Mouse (Mus musculus) hindbrain, postnatal 0 days (tissue): Measurements from ENCODE around the gene P2ry10b. TPM values are rescaled to one million over a fixed set of nuclear protein-coding genes. Genes with fewer than 3 reads are reported as not detected.

ENCODE experiments used
- ATAC-seq: fragments of 200-750 bp; cut with Nextera tagmentation; 2 replicates; pipeline ENCODE4 v1.8.0; 2017; ENCODE audit warnings: mild to moderate bottlenecking, moderate TSS enrichment, moderate library complexity
- DNase-seq: peaks from one replicate; pipeline ENCODE4 v3.0.0-alpha.2; 2015; ENCODE audit warnings: low spot score
- H3K27ac ChIP-seq: fragments of 300-500 bp; sonication (generic); 2 replicates; pipeline ENCODE4 v1.5.1; 2014; ENCODE audit warnings: mild to moderate bottlenecking
- H3K27me3 ChIP-seq: fragments of 300-500 bp; sonication (generic); 2 replicates; pipeline ENCODE4 v1.6.1; 2014; ENCODE audit warnings: low read length, mixed read lengths; ENCODE audit not compliant: insufficient read depth
- H3K36me3 ChIP-seq: fragments of 300-500 bp; sonication (generic); 2 replicates; pipeline ENCODE4 v1.6.1; 2014; ENCODE audit warnings: low read length, mixed read lengths; ENCODE audit not compliant: insufficient read depth
- H3K4me1 ChIP-seq: fragments of 300-500 bp; sonication (generic); 2 replicates; pipeline ENCODE4 v1.6.1; 2014; ENCODE audit warnings: antibody characterized with exemption, low read length, mixed read lengths; ENCODE audit not compliant: insufficient read depth
- H3K4me2 ChIP-seq: fragments of 300-500 bp; sonication (generic); 2 replicates; pipeline ENCODE4 v1.6.1; 2014; ENCODE audit warnings: low read depth, mild to moderate bottlenecking, low read length, moderate library complexity, mixed read lengths
- H3K4me3 ChIP-seq: fragments of 300-500 bp; sonication (generic); 2 replicates; pipeline ENCODE4 v1.5.1; 2014; ENCODE audit warnings: low read length
- H3K9ac ChIP-seq: fragments of 300-500 bp; sonication (generic); replicated peaks from 2 replicates; pipeline ENCODE4 v1.6.1; 2014; ENCODE audit warnings: mild to moderate bottlenecking, low read length, moderate library complexity, mixed read lengths
- H3K9me3 ChIP-seq: fragments of 300-500 bp; sonication (generic); 2 replicates; pipeline ENCODE4 v1.6.1; 2016; ENCODE audit warnings: low read length, mixed read lengths
- CTCF ChIP-seq: IDR thresholded peaks from 2 replicates; pipeline ENCODE4 v1.5.1; 2016; ENCODE audit warnings: antibody characterized with exemption, control low read depth, low read depth
- WGBS: fragments of 180-500 bp; shearing (Covaris S2); extraction: QIAGEN DNeasy Blood & Tissue Kit; methylation state at CpG from one replicate; pipeline ENCODE4 v1.1.7; 2014; 5-methylcytosine and 5-hydroxymethylcytosine counted together
- polyA plus RNA-seq: library from polyadenylated mRNA; unstranded; fragments of >200 nt; fragmentation: Nextera tagmentation; extraction: Ambion mirVana; gene quantifications from 2 replicates; pipeline ENCODE4 v1.2.1, GENCODE M21; 2015
- total RNA-seq: library from RNA; depleted of rRNA; stranded (reverse); fragments of >200 nt; gene quantifications from 2 replicates; pipeline ENCODE4 v1.2.3, GENCODE M21; 2014; rRNA removed

P2ry10b gene
- total RNA-seq (0.52 and 0.54 TPM in 2 replicates), polyA plus RNA-seq (0.25 and 0.30 TPM in 2 replicates)

DNA sequence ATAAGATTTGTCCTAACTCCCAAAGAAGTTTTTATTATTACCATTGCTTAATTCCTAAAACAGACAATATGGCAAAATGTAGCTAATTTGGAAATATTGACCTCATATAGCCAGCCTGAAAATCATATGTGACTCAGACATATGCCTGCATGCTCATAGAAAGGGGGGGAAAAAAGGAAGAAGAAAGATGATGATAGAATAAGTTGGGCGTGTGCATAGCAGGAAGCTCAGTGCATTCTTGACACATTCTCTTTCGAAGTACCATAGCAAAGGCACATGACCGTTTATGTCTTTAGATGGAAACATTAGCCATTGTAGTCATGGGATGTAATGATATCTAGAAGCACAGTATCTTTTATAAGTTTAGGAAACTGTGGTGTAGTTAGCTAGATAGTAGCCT lies at the start of gene P2ry10b:
Gene P2ry10b, plus strand, starts transcription at position 247 of the 400 bp plus-strand sequence.
- WGBS, result 95% methylated on average over 3 of the region's 3 CpGs
- Histone ChIP-seq H3K27me3 (no peaks in the 10 kb centered on the region), H3K9me3 (no peaks in the 10 kb centered on the region)

DNA sequence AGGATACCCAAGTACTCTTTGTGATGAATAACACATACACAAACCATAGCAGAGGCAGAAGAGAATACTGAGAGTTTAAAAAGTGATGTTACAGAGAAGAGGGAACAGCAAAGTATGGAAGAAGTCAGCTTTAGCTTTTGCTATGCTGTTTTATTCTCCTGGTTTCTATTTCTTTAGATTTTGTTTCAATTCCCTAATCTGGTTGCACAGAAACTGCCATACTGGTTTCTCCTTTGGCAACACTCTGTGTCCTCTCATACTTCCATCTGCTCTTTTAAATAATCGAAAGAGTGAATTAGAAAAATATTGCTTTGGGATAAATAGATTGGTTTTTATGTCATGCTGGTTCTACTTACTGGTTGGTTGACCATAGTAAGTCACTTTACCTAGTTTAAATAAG lies 32.4 kb upstream of the P2ry10b start:
- ATAC-seq (no peak), DNase-seq (no peak)
- TF ChIP-seq CTCF, result no peak
- H3K27me3 ChIP-seq, result no peaks in the 10 kb centered on the region
- no peaks in the 10 kb centered on the region for H3K4me1 ChIP-seq
- H3K27ac ChIP-seq, result no peak overlapping the region
- no peaks in the 10 kb centered on the region for H3K36me3 ChIP-seq
- no peak overlapping the region for H3K4me2 ChIP-seq
- 86% methylated on average over 1 of the region's 1 CpGs for WGBS
- H3K9ac ChIP-seq, result no peak overlapping the region
- H3K4me3 ChIP-seq, result no peak overlapping the region
- H3K9me3 ChIP-seq, result no peaks in the 10 kb centered on the region

More for the DNA sequence above, at the start of gene P2ry10b:
- H3K9ac ChIP-seq, result no peak within 1 kb of the TSS
- no peak within 1 kb of the TSS for H3K4me2 ChIP-seq
- TF ChIP-seq CTCF, result no peak
- no peaks in the 10 kb centered on the region for H3K36me3 ChIP-seq
- H3K4me3 ChIP-seq, result no peak within 1 kb of the TSS
- H3K27ac ChIP-seq, result no peak within 1 kb of the TSS
- DNase-seq (no peak), ATAC-seq (no peak)
- H3K4me1 ChIP-seq, result no peaks in the 10 kb centered on the region

DNA sequence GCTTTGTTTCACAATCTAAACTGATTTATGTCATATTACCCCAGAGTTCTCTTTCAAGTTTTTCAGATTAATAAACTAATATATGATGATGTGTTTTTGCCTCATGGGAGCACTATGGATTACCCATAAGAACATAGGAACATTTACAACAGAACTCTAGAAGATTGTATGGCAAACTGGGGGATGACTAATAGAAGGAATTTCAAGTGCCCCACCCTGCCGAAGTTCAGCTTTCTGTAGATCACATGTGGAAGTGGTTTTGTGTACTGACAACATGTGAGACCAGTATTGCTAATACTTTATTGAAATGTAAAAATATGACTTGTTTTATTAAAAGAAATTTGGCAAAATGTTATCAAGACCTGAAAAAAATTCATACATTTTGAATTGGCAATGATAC lies 31.7 kb upstream of the P2ry10b start:
- Histone ChIP-seq H3K4me2 (no peak overlapping the region), H3K4me1 (no peaks in the 10 kb centered on the region), H3K36me3 (no peaks in the 10 kb centered on the region), H3K4me3 (no peak overlapping the region), H3K27ac (no peak overlapping the region), H3K27me3 (no peaks in the 10 kb centered on the region), H3K9ac (no peak overlapping the region), H3K9me3 (no peaks in the 10 kb centered on the region)
- 84% methylated on average over 1 of the region's 1 CpGs for WGBS
- TF ChIP-seq CTCF, result no peak
- no peak for DNase-seq
- no peak for ATAC-seq

DNA sequence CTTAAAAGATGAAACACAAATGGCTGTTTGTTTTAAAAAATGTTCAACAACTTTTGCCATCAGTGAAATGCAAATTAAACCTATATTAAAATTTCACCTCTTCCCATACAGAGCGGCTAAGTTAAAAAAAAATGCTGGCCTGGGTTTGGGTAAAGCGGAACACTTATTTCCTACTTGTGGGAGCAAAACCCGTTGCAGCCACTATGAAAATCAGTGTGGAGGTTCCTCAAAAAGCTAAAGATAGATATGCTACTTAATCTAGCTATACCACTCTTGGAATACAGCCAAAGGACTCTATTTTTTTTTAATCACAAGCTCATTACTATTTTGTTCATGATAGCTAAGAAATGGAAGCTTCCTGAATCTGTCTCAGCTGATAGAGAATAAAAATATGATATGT lies 5.5 kb upstream of the P2ry10b start:
- WGBS, result 76% methylated on average over 3 of the region's 3 CpGs
- ATAC-seq (no peak), DNase-seq (no peak)
- Histone ChIP-seq H3K27me3 (no peaks in the 10 kb centered on the region), H3K27ac (no peak overlapping the region), H3K9me3 (no peaks in the 10 kb centered on the region), H3K4me1 (no peaks in the 10 kb centered on the region), H3K4me2 (no peak overlapping the region), H3K4me3 (no peak overlapping the region), H3K9ac (no peak overlapping the region), H3K36me3 (no peaks in the 10 kb centered on the region)
- no peak for TF ChIP-seq CTCF

DNA sequence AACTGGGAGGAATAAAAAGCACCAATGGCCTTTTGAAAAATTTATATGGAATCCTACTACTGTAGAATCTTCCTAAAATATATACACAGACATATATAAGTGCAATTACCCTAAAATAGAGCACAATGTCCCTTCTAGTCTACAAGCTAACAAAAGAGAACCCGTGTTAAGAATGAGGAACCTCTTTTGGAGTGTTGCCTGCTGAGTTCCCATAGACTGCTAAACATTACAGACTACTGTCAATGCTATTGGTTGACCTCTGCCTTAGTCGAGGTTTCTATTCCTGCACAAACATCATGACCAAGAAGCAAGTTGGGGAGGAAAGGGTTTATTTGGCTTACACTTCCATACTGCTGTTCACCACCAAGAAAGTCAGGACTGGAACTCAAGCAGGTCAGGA lies 4.8 kb upstream of the P2ry10b start:
- Histone ChIP-seq H3K27ac (no peak overlapping the region), H3K4me3 (no peak overlapping the region), H3K36me3 (no peaks in the 10 kb centered on the region), H3K27me3 (no peaks in the 10 kb centered on the region), H3K9me3 (no peaks in the 10 kb centered on the region), H3K4me2 (no peak overlapping the region), H3K4me1 (no peaks in the 10 kb centered on the region), H3K9ac (no peak overlapping the region)
- DNase-seq, result no peak
- TF ChIP-seq CTCF, result no peak
- ATAC-seq, result no peak
- 59% methylated on average over 2 of the region's 2 CpGs for WGBS

DNA sequence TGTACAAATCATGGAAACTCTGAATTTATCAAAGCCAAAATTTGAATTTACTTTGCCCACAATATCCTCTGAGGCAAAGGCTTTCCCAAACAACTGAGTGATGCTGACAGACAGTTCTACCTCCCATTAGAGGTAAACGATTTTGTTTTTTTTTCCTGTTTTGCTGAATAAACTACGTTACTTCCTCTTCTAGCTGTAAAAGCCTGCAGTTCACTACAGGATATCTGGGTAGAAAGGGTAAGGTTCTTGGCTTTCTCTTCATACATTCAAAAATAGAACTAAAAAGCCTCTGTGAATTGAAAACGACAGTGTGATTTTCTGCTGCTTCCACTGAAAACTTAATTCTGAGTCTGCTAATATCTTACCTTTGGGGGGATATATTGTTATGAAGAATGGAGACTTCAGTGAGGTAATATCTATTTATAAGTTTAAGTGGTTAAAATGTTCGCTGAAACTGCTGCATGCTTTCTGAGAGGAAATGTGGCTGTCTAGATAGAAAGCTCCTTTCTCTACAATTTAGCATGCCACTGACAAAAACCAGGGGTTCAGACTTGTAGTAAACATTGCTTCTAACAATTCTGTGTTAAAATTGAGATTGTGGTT lies 765 bp downstream of the P2ry10b start:
- DNase-seq, result no peak
- H3K27me3 ChIP-seq, result no peaks in the 10 kb centered on the region
- no peak overlapping the region for H3K4me3 ChIP-seq
- ATAC-seq, result no peak
- WGBS, result 66% methylated on average over 4 of the region's 4 CpGs
- H3K9ac ChIP-seq, result no peak overlapping the region
- no peak for TF ChIP-seq CTCF
- no peaks in the 10 kb centered on the region for H3K9me3 ChIP-seq
- no peak overlapping the region for H3K4me2 ChIP-seq
- no peak overlapping the region for H3K27ac ChIP-seq
- H3K4me1 ChIP-seq, result no peaks in the 10 kb centered on the region
- no peaks in the 10 kb centered on the region for H3K36me3 ChIP-seq

DNA sequence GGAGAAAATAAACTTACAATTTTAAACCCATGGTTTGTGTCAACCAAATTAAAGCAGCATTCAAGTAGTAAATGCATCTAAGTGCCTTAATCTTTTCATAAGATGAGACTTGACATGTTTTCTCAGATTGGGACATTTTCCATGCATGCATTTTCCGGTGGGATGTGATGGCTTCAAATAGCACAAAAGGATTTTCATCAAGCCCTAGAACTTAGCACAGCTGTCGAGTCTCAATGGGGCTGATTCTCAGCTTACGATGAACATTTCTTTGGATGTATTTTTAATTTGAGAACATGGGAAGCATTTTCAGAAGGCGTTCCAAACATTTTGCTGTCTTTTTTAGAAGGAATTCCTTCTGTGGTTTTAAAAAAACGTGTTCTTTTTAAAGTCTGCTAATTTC lies 1.3 kb downstream of the P2ry10b start:
- no peak overlapping the region for H3K27ac ChIP-seq
- H3K36me3 ChIP-seq, result no peaks in the 10 kb centered on the region
- H3K4me2 ChIP-seq, result no peak overlapping the region
- H3K4me3 ChIP-seq, result no peak overlapping the region
- no peak for TF ChIP-seq CTCF
- no peak for DNase-seq
- WGBS, result 50% methylated on average over 5 of the region's 5 CpGs
- H3K4me1 ChIP-seq, result no peaks in the 10 kb centered on the region
- no peaks in the 10 kb centered on the region for H3K27me3 ChIP-seq
- no peaks in the 10 kb centered on the region for H3K9me3 ChIP-seq
- no peak overlapping the region for H3K9ac ChIP-seq
- no peak for ATAC-seq
